Mouse (Mus musculus): ENCODE measurements at regions not wholly inside any gene's neighbourhood (a gene's known extent, or its start where the extent isn't known, plus 50 kb on each side); places are given as distances from the start of the nearest gene placed in this dataset.

GRCm38 (mm10) chr14:87844120-87844519 is 427.7 kb downstream of the Tdrd3 start:
- TF ChIP-seq CTCF (IDR thresholded peaks at IDR 0.05; ENCODE audit: low read depth) = no peak
- no peak for TF ChIP-seq EP300 (optimal IDR thresholded peaks at IDR 0.05)

All from stomach, postnatal 0 days (tissue).